Mouse (Mus musculus): ENCODE measurements around the gene Hook1. TPM values are rescaled to one million over a fixed set of nuclear protein-coding genes. Genes with fewer than 3 reads are reported as not detected.

Gene Hook1
- polyA plus RNA-seq (2014; fragmentation: Illumina TruSeq; extraction: RNeasy Lipid Tissue Mini Kit (QIAGEN cat#74804); ENCODE audit: low read depth, low replicate concordance): 22.6 TPM

DNA sequence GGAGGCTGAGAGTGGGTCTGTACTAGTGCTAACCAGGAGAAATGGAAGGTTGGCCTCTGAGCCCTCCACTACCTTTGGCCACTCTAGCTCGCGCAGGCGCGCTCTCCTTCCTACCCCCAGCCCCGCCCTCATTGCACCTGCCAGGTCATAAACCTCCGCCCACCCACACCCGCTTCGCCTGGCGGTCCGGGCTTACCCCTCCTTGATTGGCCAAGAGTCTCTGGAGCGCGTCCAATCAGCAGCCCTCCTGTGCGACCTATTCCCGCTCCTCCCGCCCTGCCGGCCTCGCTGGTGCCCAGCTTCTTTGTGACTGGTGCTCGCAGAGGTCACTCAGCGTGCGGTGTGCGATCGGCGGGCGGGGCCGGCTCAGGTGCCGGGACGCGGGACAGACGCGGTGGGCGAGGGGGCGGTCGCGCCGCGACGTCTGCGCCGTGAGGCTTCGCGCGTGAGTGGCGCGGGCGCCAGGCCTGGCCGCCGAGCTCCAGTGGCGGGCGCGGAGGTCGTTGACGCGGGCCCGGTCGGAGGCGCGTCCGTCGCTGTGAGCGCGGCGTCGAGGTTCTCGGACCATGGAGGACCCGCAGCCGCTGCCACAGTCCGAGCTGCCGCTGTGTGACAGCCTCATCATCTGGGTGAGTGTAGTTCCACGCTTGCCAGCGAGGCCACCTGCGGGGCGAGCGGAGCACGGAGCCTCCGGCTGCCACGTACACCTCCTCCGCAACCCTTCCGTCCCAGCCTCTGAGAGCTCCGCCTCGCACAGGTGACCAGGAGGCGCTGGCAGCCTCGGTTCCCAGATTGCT is at the start of gene Hook1:
TSS of gene Hook1 (plus strand) at position 313 of the 797 bp plus-strand sequence.

Other genes starting within 250 kb of the Hook1 start
- 14.0 TPM for gene Cyp2j13, start 110.3 kb downstream of the Hook1 start, polyA plus RNA-seq (2014; fragmentation: Illumina TruSeq; extraction: RNeasy Lipid Tissue Mini Kit (QIAGEN cat#74804); ENCODE audit: low read depth, low replicate concordance)
- gene Cyp2j12, start 173.9 kb downstream of the Hook1 start, polyA plus RNA-seq (2014; fragmentation: Illumina TruSeq; extraction: RNeasy Lipid Tissue Mini Kit (QIAGEN cat#74804); ENCODE audit: low read depth, low replicate concordance): not detected